12 mouse cellular contexts compared by ENCODE assay signal in the genomic region with DNA sequence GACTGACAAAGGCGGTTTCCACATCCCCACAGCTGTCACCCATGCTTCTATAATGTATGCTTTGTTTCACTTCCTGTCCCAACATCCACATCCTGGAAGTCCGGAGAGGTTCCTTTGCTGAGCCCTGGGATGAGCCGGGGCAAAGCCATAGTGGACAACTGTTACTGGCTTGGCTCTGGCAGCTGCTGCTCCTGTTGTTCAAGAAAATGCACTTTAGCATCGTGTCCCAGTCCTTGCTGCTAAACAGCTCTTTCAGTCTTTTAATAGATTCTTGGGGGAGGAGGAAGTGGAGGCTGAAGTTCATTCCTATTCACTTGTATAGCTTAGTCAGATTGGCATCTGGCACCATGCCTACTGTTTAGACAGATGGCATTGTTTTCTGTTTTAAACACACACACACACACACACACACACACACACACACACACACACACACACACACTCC.
DNase-seq lines count a peak whose midpoint lies in the region; ATAC-seq lines count a peak whose summit lies in the region.
"Had no signal": no experiment of that assay in that cellular context is flagged by ENCODE, and none has a peak within 500 bp of the region (broad histone marks: within the 10 kb centered on the region; RNA-seq: fewer than 3 reads in every experiment).

No protein-coding gene starts in this region.

- no peaks in the 10 kb centered on the region for H3K27me3 ChIP-seq in forebrain, embryonic 11.5 days (ENCODE audit: control insufficient read depth, insufficient read depth, low read length)

- no peaks in the 10 kb centered on the region for H3K9me3 ChIP-seq in forebrain, embryonic 11.5 days (ENCODE audit: control insufficient read depth, low read length)

- H3K4me2 ChIP-seq in forebrain, embryonic 11.5 days (ENCODE audit: low read depth, low read length, severe bottlenecking), result no peak overlapping the region

- H3K4me3 ChIP-seq in forebrain, embryonic 11.5 days (ENCODE audit: low read depth, low read length), result no peak overlapping the region

- peak; percentile 55; the same call in 1 of the 2 replicates for ATAC-seq in forebrain, embryonic 11.5 days (replicated peaks; ENCODE audit: low FRiP score)

- DNase-seq in kidney, postnatal 10 days, result peak; percentile 33
- DNase-seq in kidney, postnatal 25 days, result no peak
- DNase-seq in Muller cell, postnatal 12 days (ENCODE audit: inconsistent ontology term), result peak; percentile 60
- no peak for DNase-seq in forebrain, embryonic 11.5 days (ENCODE audit: low spot score)
- DNase-seq in lung, postnatal 14 days, result peak; percentile 1
- no peak for DNase-seq in thymus, adult 18-20 months
- no peak for DNase-seq in natural killer cell, adult 2 months (ENCODE audit: low spot score in 2 of 2)
- no peak for DNase-seq in heart, postnatal 25 days (ENCODE audit: low spot score)
- DNase-seq: cerebellum, adult 11 months; kidney, adult 8-10 months; thymus, postnatal 36 days had no signal

- intact Hi-C loops in heart, postnatal 25 days (cut with DNase I), result no loop called here

- no peak overlapping the region for H3K9ac ChIP-seq in forebrain, embryonic 11.5 days (ENCODE audit: low read length)

- no peaks in the 10 kb centered on the region for H3K4me1 ChIP-seq in forebrain, embryonic 11.5 days (replicated peaks; ENCODE audit: control insufficient read depth, insufficient read depth, low read length)

- no peaks in the 10 kb centered on the region for H3K36me3 ChIP-seq in forebrain, embryonic 11.5 days (ENCODE audit: control insufficient read depth, insufficient read depth, low read length)
- H3K36me3 ChIP-seq: G1E had no signal

- WGBS in forebrain, embryonic 11.5 days, result 58% methylated on average over 4 of the region's 4 CpGs

- H3K27ac ChIP-seq in forebrain, embryonic 11.5 days (ENCODE audit: low read depth, low read length), result no peak overlapping the region

Comparison
In these comparisons a context has a peak if more than half of its experiments do, and no peak if none do; other contexts are left out.
1. DNase-seq: peak in kidney, postnatal 10 days (single experiment), Muller cell, postnatal 12 days (single experiment) and lung, postnatal 14 days (single experiment); none in kidney, postnatal 25 days (0 of 2), forebrain, embryonic 11.5 days (single experiment), thymus, adult 18-20 months (0 of 2), natural killer cell, adult 2 months (0 of 2) and heart, postnatal 25 days (single experiment).